Mouse (Mus musculus) 3T3-L1 (cell line): Measurements from ENCODE around the gene Gm11437.

Source experiments
- DNase-seq: peaks from one replicate; pipeline ENCODE4 v3.0.0-alpha.2; 2015; ENCODE audit warnings: low read depth, low spot score

The Gm11437 gene

DNA sequence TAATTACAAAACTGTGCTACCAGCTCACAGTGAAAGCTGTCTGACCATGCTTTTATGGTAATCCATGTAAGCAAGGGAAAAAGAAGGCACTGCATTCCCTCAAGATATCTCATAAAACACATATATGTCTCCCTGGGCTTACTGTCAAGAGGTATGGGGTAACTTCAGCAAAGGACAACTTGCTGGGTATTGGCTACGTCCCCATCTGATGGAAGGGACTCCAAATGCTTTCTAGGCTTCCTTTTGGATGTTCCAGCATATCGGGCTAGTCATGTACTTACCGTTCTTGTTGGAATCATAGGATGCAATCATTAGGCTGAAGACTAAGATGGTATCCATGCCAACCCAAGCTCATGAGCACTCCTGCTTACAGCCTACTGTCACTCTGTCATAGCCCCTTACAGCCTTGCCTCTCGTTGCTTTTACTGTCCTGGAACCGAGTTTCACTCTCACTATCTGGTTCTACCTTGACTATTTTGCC, at the start of gene Gm11437:
Gm11437 (minus strand) TSS at position 431 of the 481 bp plus-strand sequence.
- DNase-seq, result no peak

DNA sequence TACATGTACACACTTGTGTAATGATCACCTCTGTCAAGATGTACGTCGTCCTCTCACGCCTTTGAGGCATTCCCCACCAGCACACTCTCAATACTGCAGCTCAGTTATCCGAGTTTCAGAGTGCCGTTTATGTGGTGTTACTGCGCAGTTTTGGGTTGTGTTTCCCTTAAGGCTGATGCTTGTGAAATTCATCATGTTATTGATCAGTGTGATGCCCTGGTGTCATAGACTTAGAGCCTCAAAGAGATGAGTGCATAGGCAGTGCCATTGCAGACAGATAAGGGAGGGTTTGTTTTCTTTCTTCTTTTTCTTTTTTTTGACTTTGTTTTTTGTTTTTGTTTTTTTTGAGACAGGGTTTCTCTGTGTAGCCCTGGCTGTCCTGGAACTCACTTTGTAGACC, 43.6 kb upstream of the Gm11437 start:
- no peak for DNase-seq

DNA sequence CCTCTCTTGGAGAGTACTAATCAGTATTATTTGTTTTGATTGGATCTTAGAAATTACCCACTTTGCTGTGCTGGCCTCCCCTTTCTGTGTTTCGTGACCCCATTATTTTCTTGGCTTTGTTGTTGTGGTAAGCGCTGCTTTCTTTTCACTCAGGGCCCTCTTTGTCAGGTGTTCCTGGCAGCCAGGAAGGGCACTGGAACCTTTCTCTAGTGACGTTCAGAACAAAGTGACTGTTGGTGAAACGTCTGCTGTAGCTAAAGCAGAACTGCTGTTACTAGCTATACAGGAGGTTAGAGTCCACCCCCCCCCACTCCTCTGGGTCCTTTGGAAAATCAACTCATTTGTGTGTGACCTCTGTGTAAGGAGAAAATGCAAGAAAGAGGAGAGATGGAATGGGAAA, 38.5 kb upstream of the Gm11437 start:
- no peak for DNase-seq

DNA sequence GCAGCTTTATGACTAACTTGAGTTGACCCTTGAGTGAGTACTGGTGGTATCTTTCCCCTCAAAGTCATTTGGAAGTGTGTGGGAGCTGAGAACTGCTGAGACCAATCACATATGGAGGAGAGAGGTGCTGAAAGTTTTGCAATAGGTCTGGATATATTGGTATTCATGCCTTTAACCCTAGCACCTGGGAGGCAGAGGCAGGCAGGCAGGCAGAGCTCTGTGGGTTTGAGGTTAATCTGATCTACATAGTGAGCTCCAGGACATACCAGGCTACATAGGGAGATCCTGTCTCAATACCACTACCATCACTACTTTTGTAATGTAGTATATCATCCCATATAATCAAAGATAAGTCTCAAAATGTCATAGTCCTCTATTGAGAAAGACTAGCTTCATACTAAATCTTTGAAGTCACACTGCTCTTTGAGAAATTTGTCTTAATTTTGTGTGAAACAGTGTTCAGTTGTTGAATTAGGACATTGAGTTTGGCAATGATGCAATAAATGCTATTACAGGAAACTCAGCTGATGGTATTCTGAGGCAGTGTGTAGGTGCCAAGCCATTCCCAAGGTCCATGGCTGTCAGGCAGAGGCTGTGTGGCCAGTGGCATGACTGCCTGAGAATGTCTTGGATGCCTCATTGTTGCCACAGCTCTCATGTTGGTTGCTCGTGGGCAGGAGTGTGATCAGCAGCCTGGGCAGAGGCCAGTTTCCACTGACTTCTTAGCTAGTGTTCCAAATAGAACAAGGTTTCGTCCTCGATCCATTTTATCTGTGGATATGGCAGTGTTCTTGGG, 30.5 kb upstream of the Gm11437 start:
- peak; percentile 22 for DNase-seq

DNA sequence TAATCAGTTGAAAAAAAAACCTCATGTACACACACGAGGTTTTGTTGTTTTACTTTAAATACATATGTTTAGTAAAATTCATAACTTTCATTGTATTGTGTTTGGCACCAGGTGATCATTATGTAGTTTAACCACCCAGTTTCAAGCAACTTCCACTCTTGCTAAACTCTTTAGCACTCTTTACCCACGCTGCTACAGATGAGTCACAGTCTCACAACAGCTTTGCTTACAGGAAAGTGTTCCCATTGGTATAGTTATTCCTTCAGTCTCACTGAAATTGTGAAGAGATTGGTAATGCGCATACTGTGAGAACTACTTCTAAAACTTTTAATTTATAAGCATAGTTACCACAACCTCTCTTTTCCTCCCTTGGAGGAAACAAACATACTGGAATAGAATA, 27.5 kb upstream of the Gm11437 start:
- peak; percentile 13 for DNase-seq

DNA sequence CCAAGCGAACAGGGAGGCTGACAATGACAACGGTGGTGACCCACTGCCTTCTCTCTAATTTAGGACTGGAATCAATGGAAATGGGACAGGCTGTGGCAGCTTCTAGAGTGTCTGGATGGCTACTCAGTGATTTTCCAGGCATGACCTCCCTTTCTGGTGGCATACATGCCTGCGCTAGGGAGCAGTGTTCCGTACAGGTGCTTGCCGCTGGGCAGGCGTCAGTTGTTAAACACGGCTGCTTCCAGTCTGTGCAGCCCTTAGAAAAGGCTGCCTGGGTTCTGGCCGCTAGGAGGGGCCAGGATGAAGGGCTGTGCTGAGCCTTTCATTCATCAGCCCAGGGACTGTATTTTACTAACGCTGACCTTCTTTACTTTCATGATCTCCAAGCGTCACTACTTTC, 26.0 kb upstream of the Gm11437 start:
- no peak for DNase-seq

DNA sequence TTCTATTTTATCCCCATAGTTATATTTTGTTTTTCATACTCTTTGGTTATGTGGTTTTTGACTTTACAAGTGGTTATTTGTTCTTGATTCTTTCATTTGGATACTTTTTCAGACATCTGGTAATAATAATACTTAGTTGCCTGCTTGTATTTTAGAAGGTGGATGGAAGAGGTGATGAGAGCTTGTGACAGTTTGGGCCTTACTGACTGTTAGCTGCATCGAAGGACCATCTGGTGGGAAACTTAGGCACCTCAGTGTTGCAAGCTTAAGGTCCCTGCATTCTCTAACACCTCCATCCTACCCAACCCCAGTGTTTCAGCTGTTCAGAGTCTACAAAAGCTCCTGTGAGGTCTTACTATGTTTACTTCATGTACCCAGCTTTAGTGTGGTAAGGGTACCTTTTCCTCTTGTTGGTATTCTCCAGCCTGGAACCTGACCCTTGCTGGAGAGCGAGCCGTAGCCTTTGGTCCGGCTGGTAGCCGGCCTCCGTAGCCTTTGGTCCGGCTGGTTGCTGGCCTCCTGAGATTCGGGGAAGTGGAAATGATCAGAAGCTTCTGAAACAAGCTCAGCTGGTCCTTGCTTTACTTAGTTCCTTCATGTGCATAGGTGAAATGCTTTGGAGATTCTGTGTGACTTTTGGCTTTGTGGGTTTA, 23.4 kb upstream of the Gm11437 start:
- peak; percentile 17 for DNase-seq

DNA sequence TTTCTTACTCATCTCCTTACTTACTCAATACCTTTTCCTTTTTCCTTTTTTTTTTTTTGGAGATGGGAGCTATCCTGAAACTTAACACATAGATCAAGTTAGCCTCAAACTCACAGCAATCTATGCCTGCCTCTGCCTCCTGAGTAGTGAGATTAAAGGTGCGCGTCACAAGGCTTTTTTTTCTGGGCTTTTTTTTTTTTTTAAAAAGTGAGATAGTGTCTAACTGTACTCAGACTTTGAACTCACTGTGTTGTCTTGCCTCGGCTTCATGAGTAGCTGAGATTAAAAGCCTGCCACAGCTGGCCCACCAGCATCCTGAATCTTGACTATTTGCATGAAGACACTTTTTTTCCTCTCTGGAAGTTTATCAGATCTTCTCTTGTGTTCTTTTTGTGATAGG, 21.3 kb upstream of the Gm11437 start:
- no peak for DNase-seq

DNA sequence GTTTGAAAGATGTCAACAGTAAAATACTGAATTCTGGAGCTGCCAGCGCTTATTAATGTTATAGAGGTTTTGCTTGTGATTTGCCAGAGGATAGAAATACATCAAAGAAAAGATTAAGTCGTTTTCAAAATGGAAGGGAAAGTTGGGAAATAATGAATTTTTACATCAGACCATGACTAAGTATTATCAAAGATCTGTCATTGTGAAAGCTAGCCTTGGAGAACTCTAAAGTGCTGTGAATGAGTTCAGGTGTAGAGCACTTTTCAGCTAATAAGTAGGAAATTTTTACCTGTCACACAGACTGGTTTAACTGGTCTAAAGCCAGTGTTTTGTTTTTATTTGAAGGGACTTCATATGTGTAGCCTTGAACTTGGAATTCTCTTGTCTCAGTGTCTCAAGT, 14.0 kb upstream of the Gm11437 start:
- DNase-seq, result peak; percentile 12

DNA sequence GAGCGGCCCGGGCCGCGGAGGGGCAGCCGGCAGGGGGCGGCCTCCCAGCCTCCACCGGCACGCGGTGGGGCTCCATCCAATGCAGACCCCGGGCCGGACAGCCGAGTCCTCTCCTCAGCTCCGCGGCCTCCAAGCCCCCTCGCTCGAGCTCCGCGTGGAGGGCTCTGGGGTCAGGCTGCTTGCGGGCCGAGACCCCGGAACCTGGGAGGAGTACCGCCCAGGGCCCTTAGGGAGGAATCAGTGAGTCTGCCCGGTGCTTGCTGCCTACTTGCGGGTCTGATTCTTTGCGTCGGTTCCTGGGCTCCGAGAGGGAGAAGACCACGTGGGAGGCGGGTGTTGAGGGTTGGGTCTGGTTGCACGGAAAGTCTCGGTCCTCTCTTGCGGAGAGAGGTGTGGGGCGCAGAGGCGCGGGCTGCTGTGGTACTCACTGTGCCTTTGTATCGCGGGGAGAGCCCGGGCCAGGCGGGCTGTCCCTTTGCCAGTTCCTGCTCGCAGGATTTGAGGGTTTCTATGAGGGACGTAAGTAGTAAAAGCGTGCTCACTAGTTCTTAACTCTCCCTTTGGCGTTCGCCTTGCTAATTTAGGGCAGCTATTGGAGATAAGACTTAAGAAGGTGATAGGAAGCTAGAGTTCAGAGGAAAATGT, 12.8 kb upstream of the Gm11437 start:
- peak; percentile 85 for DNase-seq

DNA sequence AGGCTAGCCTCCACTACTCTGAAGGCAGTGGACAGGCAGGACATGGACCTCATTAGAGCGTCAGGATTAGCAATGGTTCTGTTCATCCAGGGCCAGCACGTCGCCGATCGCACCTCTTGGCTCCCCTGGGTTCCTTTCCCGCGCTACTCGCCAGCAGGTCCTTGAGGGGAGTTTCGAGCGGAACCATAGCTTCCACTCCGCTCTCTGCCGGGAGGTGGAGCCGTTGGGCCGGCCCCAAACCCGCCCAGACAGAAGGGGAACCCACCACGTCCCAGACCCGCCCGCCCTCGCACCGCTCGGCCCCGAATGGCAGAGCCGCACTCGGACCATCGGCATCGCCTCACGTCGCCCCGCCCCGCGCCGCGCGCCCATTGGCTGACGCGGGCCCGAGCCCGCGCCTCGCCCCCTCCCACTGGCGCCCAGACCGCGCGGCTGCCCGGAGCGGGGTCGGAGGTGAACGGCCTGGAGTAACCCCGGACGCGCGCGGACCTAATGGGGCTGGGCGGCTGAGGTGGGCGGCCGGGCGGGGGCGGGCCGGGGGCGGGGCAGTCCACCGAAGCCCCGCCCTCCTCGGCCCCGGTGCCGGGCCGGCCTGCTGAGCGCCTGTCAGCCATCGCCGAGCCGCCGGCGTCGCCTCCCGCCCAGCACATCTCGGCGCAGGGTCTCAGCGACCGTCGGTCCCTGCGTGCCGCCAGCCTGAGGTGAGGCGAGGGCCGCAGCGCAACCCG, 12.1 kb upstream of the Gm11437 start:
- DNase-seq, result peak; percentile 93

DNA sequence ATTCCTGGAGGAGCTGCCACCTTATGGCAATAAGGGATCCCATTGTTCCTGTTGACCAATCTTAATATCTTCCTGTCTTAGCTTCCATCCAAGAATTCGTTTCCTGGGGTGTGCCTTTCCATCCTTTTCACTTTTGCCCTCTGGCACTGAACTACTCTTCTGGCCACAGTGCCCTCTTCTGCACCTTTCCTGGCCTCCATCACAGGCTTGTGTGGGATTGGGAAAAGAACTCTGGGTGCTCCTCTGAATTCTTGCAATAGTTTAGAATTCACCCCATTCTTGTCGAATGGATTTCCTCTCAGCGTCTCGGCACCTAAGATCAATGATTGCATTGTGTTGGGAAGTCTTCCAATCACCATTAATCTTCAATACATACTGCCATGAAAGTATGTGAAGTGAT, 11.3 kb upstream of the Gm11437 start:
- peak; percentile 27 for DNase-seq

DNA sequence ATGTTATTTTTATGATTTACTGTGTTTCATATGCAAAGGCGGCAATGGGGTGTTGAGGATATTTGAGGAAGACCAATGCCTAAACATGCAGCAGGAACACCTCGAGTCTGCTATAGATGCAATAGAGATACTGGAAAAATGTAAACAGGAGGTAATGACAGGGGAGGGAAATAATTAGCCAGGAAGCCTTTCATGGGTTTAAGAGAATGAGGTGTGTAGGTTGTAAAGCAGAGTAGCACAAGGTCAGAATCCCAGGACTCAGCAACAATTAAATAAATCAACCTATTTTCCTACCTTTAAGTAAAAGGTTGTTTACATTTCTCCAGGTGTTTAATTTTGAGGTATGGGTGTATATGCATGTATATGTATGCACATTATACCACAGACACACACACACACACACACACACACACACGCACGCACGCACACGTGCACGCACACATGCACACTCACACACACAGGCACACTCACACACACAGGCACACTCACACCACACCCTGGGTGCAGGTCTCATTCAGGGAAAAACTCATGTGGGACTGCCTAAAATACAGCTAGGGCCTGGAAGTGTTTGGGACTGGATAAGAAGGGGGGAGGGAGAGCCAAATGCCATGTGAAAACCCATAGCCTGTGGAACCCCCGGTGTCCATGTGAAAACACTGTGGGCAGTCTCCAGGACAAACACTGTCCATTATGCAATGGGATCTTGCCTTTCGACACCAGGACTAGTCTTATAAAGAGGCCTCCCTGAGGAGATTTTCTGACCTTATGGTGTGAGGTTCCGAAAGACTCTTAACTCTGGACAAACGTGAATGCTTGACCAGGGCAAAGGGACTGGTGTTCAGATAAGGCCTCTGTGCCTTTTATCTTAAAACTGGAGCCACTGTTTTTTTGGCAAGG, 5.5 kb upstream of the Gm11437 start:
- no peak for DNase-seq

DNA sequence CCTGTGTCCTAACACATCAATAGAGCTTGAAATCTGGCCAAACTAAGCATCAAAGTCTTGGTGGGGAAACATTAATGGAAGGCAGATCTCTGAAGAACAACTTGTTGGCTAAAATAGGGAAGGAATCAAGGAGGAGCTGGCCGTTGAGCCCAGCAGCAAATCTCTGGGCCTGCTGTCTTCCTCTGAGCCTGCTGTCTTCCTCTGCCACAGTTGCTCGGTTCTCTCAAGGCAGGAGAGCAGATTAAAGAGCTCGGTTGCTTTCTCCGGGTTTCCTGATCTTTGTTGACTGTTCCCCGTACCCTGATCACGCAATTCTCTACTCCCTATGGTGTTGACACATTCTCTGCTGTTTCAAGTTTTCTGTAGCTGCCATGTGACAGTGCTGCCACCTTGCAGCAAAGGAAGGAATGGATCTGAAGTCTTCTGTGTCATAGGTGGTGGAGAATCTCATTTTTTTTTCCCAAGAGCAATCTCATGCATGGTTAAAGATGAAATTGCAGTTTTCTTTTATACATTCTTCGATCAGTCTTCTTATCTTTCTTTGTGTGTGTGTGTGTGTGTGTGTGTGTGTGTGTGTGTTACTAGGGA, 1.5 kb upstream of the Gm11437 start:
- DNase-seq, result peak; percentile 68

DNA sequence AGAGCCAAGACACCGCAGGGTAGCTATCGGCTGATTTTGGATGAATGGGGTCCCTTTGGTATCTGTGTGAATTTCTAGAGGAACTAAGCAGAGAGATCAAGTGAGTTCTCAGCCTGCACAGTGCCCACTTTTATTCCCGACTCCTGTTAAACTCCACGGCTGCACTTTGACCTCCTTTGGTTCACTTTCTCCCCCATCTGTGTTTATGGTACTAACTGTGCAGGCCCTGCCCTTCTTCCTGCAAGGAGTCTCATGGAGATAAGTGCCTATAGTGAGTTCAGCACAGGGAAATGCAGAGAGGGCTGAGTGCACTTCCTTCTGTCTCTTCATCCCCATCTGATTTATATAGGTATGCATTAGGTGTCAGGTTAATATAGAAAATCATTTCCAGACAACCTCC, 2.7 kb downstream of the Gm11437 start:
- DNase-seq, result no peak

DNA sequence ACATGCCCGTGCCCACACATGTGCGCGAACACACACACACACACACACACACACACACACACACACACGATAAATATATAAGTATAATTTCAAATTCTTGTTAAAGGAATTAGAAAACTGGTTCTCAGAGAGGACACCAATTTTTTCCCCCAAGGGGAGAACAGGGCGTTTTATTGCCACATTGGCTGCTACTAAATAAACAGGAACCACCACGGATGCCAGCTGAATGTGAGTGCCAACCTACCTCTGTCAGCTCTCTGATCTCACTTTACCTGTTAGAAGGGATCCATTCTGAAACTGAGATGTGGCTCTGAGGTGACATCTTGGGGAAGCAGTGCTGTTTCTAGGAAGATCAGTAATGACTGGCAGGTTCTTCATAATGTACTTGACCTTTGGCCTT, 3.2 kb downstream of the Gm11437 start:
- DNase-seq, result no peak

DNA sequence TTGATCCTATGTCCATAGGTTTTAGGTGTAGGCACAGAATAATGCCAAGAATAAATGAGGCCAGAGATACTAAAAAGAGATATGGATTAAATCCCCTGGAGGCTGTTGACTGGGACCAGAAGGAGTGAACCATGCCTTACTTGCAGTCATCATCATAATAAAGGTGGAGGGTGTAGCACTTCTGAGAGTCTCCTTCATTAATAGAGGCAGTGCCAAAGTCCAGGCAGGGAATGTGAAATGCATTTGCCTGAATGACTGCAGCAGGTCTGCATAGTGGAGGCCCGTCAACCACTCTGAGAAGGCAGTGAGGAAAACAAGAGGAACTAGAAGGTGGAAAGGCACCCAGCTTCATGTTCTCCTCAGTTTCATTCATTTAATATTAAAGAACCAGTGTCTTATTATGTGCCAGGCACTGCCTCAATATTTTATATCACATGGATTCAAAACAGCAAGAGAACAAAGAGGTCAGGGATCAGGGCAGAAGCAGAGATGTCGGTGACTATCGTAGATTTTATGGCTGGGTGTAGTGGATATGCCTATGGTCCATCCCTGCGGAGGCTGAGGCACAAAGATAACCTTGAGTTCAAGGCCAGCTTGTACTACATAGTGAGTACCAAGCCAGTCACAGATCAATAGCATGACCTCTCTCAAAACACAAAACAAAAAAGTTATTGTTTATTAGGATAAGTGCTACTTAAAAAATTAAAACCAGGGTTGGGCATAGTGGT, 10.6 kb downstream of the Gm11437 start:
- DNase-seq, result no peak

DNA sequence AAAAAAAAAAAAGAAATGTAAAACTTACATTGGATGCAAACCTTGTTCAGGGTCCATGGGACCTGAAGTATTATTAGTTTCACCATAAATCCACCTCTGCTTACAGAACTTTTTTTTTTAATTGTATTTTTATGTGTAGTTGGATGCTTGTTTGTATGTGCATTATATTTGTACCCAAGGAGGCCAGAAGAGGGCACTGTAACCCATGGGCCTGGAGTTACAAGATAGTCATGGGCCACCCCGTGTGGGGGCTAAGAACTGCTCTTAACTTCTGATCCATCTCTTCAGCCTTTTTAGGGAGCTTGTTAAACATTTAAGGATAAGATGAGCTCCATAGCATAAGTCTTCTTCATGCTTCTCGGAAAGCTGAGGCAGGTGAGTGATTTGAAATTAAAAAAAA, 16.4 kb downstream of the Gm11437 start:
- DNase-seq, result peak; percentile 61

DNA sequence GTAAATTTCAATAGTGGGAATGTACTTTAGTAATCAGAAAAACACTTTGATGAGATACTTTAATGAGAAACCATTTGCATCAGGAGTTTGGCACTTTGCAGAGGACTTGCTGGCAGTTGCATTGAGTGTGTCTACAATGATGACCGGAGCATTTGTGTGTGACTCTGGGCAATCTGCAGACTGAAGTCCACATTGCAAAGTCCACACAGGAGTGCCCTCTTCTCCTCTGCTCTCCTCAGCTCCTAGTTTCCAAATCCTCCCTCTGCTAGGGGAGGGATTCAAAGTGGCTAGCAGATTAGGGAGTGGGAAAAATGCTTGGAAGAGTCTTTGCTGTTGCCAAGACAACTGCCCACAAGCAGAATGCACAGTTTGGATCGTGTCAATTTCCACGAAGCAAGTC, 21.2 kb downstream of the Gm11437 start:
- no peak for DNase-seq
